Mouse (Mus musculus): ENCODE data around the gene Ang. TPM values are rescaled to one million over a fixed set of nuclear protein-coding genes. Genes with fewer than 3 reads are reported as not detected.

Ang gene
- 8.0 and 17.7 TPM in 2 replicates for total RNA-seq (2015; ENCODE audit: low replicate concordance)
- 2.2 TPM in 1 of 2 replicates, not detected in the other for total RNA-seq (2017; ENCODE audit: low replicate concordance)

- no peak for ATAC-seq (replicated peaks; ENCODE audit: low FRiP score, poor library complexity, severe bottlenecking)
Measured at GRCm38 (mm10) chr14:51090921-51091900, at the start of gene Ang, which contains the start of gene Rnase4. Gene Ang, plus strand, starts transcription at chr14:51091150. Gene Rnase4, plus strand, starts transcription at chr14:51091077.

GRCm38 (mm10) chr14:51041769-51042168 lies 49.2 kb upstream of the Ang start, which contains the start of gene Rnase9:
Gene Rnase9, minus strand, starts transcription at chr14:51041869.
- no peak for ATAC-seq (replicated peaks; ENCODE audit: low FRiP score, poor library complexity, severe bottlenecking)

GRCm38 (mm10) chr14:51047846-51048245 lies 43.1 kb upstream of the Ang start:
- no peak for ATAC-seq (replicated peaks; ENCODE audit: low FRiP score, poor library complexity, severe bottlenecking)

GRCm38 (mm10) chr14:51050063-51050462 lies 40.9 kb upstream of the Ang start, which contains the start of gene Rnase11:
Gene Rnase11, minus strand, starts transcription at chr14:51050163.
- ATAC-seq (replicated peaks; ENCODE audit: low FRiP score, poor library complexity, severe bottlenecking): no peak

GRCm38 (mm10) chr14:51051941-51052340 lies 39.0 kb upstream of the Ang start:
- no peak for ATAC-seq (replicated peaks; ENCODE audit: low FRiP score, poor library complexity, severe bottlenecking)

GRCm38 (mm10) chr14:51053176-51053575 lies 37.8 kb upstream of the Ang start:
- no peak for ATAC-seq (replicated peaks; ENCODE audit: low FRiP score, poor library complexity, severe bottlenecking)

- ATAC-seq (replicated peaks; ENCODE audit: low FRiP score, poor library complexity, severe bottlenecking): no peak
Measured at GRCm38 (mm10) chr14:51054243-51055237, 36.4 kb upstream of the Ang start.

- no peak for ATAC-seq (replicated peaks; ENCODE audit: low FRiP score, poor library complexity, severe bottlenecking)
Measured at GRCm38 (mm10) chr14:51057401-51057831, 33.5 kb upstream of the Ang start, which contains the start of gene Rnase12. Gene Rnase12, minus strand, starts transcription at chr14:51057661.

- no peak for ATAC-seq (replicated peaks; ENCODE audit: low FRiP score, poor library complexity, severe bottlenecking)
Measured at GRCm38 (mm10) chr14:51060761-51061160, 30.2 kb upstream of the Ang start.

GRCm38 (mm10) chr14:51068956-51069355 lies 22.0 kb upstream of the Ang start:
- ATAC-seq (replicated peaks; ENCODE audit: low FRiP score, poor library complexity, severe bottlenecking): no peak

GRCm38 (mm10) chr14:51069617-51070016 lies 21.3 kb upstream of the Ang start:
- ATAC-seq (replicated peaks; ENCODE audit: low FRiP score, poor library complexity, severe bottlenecking): no peak

GRCm38 (mm10) chr14:51074335-51074734 lies 16.6 kb upstream of the Ang start, which contains the start of gene Olfr750:
Gene Olfr750, minus strand, starts transcription at chr14:51074435.
- no peak for ATAC-seq (replicated peaks; ENCODE audit: low FRiP score, poor library complexity, severe bottlenecking)

GRCm38 (mm10) chr14:51079180-51079579 lies 11.8 kb upstream of the Ang start:
- ATAC-seq (replicated peaks; ENCODE audit: low FRiP score, poor library complexity, severe bottlenecking): no peak

- ATAC-seq (replicated peaks; ENCODE audit: low FRiP score, poor library complexity, severe bottlenecking): no peak
Measured at GRCm38 (mm10) chr14:51081035-51081434, 9.9 kb upstream of the Ang start.

- no peak for ATAC-seq (replicated peaks; ENCODE audit: low FRiP score, poor library complexity, severe bottlenecking)
Measured at GRCm38 (mm10) chr14:51082599-51083581, 8.1 kb upstream of the Ang start.

- no peak for ATAC-seq (replicated peaks; ENCODE audit: low FRiP score, poor library complexity, severe bottlenecking)
Measured at GRCm38 (mm10) chr14:51083805-51084204, 7.1 kb upstream of the Ang start.

GRCm38 (mm10) chr14:51085086-51085485 lies 5.9 kb upstream of the Ang start:
- ATAC-seq (replicated peaks; ENCODE audit: low FRiP score, poor library complexity, severe bottlenecking): no peak

GRCm38 (mm10) chr14:51085911-51086310 lies 5.0 kb upstream of the Ang start:
- ATAC-seq (replicated peaks; ENCODE audit: low FRiP score, poor library complexity, severe bottlenecking): no peak

All from erythroid progenitor cell, adult 5-6 weeks (primary cell).